Mouse (Mus musculus) thymus, adult 2 months (tissue): Measurements from ENCODE around the gene Fam71b.

Source experiments
- CTCF ChIP-seq: fragments of 200-500 bp; IDR thresholded peaks from 2 replicates; pipeline ENCODE4 v1.5.1; 2012; ENCODE audit warnings: mild to moderate bottlenecking, control low read depth, low read length, moderate library complexity, borderline replicate concordance; ENCODE audit not compliant: control insufficient read depth, poor library complexity, insufficient read depth; ENCODE audit errors: extremely low read depth
- POLR2A ChIP-seq: fragments of 200-500 bp; IDR thresholded peaks from 2 replicates; pipeline ENCODE4 v1.6.1; 2012; ENCODE audit warnings: mild to moderate bottlenecking, low read length, control low read depth, moderate library complexity; ENCODE audit not compliant: control insufficient read depth, poor library complexity, insufficient read depth; ENCODE audit errors: extremely low read depth

- TF ChIP-seq POLR2A (no peak), CTCF (no peak)
Measured at GRCm38 (mm10) chr11:46430123-46430522, 33.8 kb downstream of the Fam71b start.
